Mouse (Mus musculus): ENCODE data around the gene Ros1.

- TF ChIP-seq POLR2A (IDR thresholded peaks at IDR 0.05; ENCODE audit: insufficient read length, low read depth) (no peak), MYOG (IDR thresholded peaks at IDR 0.05; ENCODE audit: control insufficient read depth in 1 of 3, insufficient read depth in 1 of 3, insufficient read length in 2 of 3, low read depth in 2 of 3) (no peak), TCF3 (IDR thresholded peaks at IDR 0.05; ENCODE audit: insufficient read length, low read depth) (no peak), SRF (IDR thresholded peaks at IDR 0.05; ENCODE audit: control insufficient read depth, insufficient read length, low read depth) (no peak), POLR2AphosphoS2 (IDR thresholded peaks at IDR 0.05; ENCODE audit: insufficient read length, low read depth) (no peak), USF1 (IDR thresholded peaks at IDR 0.05; ENCODE audit: low read depth) (no peak), MYOD1 (IDR thresholded peaks at IDR 0.05; ENCODE audit: control insufficient read depth in 1 of 3, insufficient read length in 2 of 3, low read depth in 2 of 3) (no peak), E2F4 (IDR thresholded peaks at IDR 0.05; ENCODE audit: insufficient read depth) (no peak), REST (IDR thresholded peaks at IDR 0.05; ENCODE audit: insufficient read depth, insufficient read length) (no peak), TCF12 (IDR thresholded peaks at IDR 0.05; ENCODE audit: insufficient read depth, poor library complexity, severe bottlenecking) (no peak), MAX (IDR thresholded peaks at IDR 0.05; ENCODE audit: low read depth) (no peak), CEBPB (IDR thresholded peaks at IDR 0.05; ENCODE audit: insufficient read depth, poor library complexity, severe bottlenecking) (no peak)
Observed at GRCm38 (mm10) chr10:52242680-52243323, 47.8 kb upstream of the Ros1 start.

All from myocyte (in vitro differentiated cells).